Mouse (Mus musculus): ENCODE results near the gene Higd2a. TPM values are rescaled to one million over a fixed set of nuclear protein-coding genes. Genes with fewer than 3 reads are reported as not detected.

Gene Higd2a
- polyA plus RNA-seq, 1 experiment from 2014 or later = 216 TPM

DNA sequence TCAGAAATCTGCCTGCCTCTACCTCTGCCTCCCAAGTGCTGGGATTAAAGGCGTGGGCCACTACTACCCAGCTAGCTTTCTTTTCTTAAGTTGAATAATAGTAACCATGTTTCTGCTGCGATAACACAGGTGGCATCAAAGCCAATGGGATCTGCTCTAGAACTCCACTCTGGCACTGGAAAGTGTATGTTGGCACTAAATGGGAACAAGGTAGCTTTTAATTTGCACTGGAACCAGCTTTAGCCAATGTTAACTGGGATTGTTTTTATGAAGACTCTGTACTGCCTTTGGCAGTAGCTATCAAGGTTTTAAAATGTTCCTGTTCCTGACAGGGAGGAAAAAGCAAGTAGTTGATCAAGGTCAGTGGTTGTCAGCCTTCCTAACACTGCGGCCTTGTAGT, 45.0 kb downstream of the Higd2a start:
- no peak overlapping the region for H3K4me3 ChIP-seq
- no peak overlapping the region for H3K27ac ChIP-seq (replicated peaks)
- no peak overlapping the region for H3K9ac ChIP-seq (replicated peaks)
- 95% methylated on average over 3 of the region's 3 CpGs for WGBS
- H3K4me1 ChIP-seq = no peaks in the 10 kb centered on the region
- ATAC-seq (replicated peaks) = no peak
- no peaks in the 10 kb centered on the region for H3K27me3 ChIP-seq
- no peak overlapping the region for H3K4me2 ChIP-seq (replicated peaks)
- H3K36me3 ChIP-seq = peaks cover 38% of the 10 kb centered on the region
- no peaks in the 10 kb centered on the region for H3K9me3 ChIP-seq

Small RNAs within 50 kb of the gene (microRNA-seq; reads per million reads assigned to microRNA genes)
- not detected for gene Gm24195

Other genes starting within 250 kb of the Higd2a start
- gene Cplx2, start 218.9 kb upstream of the Higd2a start, polyA plus RNA-seq (2015; fragmentation: Nextera tagmentation; extraction: Ambion mirVana) = 26.8 and 30.2 TPM in 2 replicates
- gene Thoc3, start 121.4 kb upstream of the Higd2a start, polyA plus RNA-seq (2015; fragmentation: Nextera tagmentation; extraction: Ambion mirVana) = 93.8 and 99.1 TPM in 2 replicates
- gene Simc1, start 86.4 kb upstream of the Higd2a start, polyA plus RNA-seq (2015; fragmentation: Nextera tagmentation; extraction: Ambion mirVana) = 24.1 and 25.7 TPM in 2 replicates
- 287 and 293 TPM in 2 replicates for gene 4833439L19Rik, start 24.8 kb upstream of the Higd2a start, polyA plus RNA-seq (2015; fragmentation: Nextera tagmentation; extraction: Ambion mirVana)
- gene Arl10, start 15.2 kb upstream of the Higd2a start, polyA plus RNA-seq (2015; fragmentation: Nextera tagmentation; extraction: Ambion mirVana) = 81.8 and 87.6 TPM in 2 replicates
- 57.8 and 61.8 TPM in 2 replicates for gene Nop16, start 117 bp upstream of the Higd2a start, polyA plus RNA-seq (2015; fragmentation: Nextera tagmentation; extraction: Ambion mirVana)
- gene Cltb, start 21.1 kb downstream of the Higd2a start, polyA plus RNA-seq (2015; fragmentation: Nextera tagmentation; extraction: Ambion mirVana) = 119 and 125 TPM in 2 replicates
- gene Faf2, start 31.6 kb downstream of the Higd2a start, polyA plus RNA-seq (2015; fragmentation: Nextera tagmentation; extraction: Ambion mirVana) = 63.9 and 64.9 TPM in 2 replicates
- 94.0 and 120 TPM in 2 replicates for gene Rnf44, start 103.7 kb downstream of the Higd2a start, polyA plus RNA-seq (2015; fragmentation: Nextera tagmentation; extraction: Ambion mirVana)
- gene Cdhr2, start 111.3 kb downstream of the Higd2a start, polyA plus RNA-seq (2015; fragmentation: Nextera tagmentation; extraction: Ambion mirVana) = 0.05 and 0.29 TPM in 2 replicates
- gene Gprin1, start 159.7 kb downstream of the Higd2a start, polyA plus RNA-seq (2015; fragmentation: Nextera tagmentation; extraction: Ambion mirVana) = 15.6 and 22.5 TPM in 2 replicates
- gene Sncb, start 176.4 kb downstream of the Higd2a start, polyA plus RNA-seq (2015; fragmentation: Nextera tagmentation; extraction: Ambion mirVana) = 23.3 and 25.0 TPM in 2 replicates
- gene Eif4e1b, start 193.8 kb downstream of the Higd2a start, polyA plus RNA-seq (2015; fragmentation: Nextera tagmentation; extraction: Ambion mirVana) = not detected in 2 replicates
- gene Tspan17, start 199.2 kb downstream of the Higd2a start, polyA plus RNA-seq (2015; fragmentation: Nextera tagmentation; extraction: Ambion mirVana) = 20.5 and 22.9 TPM in 2 replicates